Mouse (Mus musculus): ENCODE data around the gene Dlg4. TPM values are rescaled to one million over a fixed set of nuclear protein-coding genes. Genes with fewer than 3 reads are reported as not detected.

The Dlg4 gene
- polyA plus RNA-seq, 1 experiment: 442 TPM

DNA sequence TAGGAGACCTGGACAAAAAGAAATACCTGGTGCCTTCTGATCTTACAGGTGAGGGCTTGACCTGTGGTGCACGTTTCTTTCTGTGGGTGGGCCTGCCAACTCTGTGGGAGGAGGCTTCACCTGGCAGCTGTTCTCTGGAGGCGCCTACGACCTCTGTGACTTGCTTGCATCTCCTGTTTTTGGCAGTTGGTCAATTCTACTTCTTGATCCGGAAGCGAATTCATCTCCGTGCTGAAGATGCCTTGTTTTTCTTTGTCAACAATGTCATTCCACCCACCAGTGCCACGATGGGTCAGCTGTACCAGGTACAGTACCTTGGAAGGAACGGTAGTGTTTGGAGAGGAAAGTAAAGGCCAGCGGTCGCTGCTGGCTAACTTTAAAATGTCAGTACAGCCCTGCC lies 24.3 kb upstream of the Dlg4 start:
- 66% methylated on average over 10 of the region's 10 CpGs for WGBS
- H3K27ac ChIP-seq (ENCODE audit: insufficient read depth, low read depth, low read length): no peak overlapping the region
- peaks cover 4% of the 10 kb centered on the region; the same call in 1 of the 2 replicates for H3K4me1 ChIP-seq (ENCODE audit: control insufficient read depth, insufficient read depth, low read length)
- TF ChIP-seq CTCF (IDR thresholded peaks at IDR 0.05; ENCODE audit: insufficient read depth, low read depth, low read length) (no peak), POLR2A (IDR thresholded peaks at IDR 0.05; ENCODE audit: insufficient read depth, low read depth, low read length) (no peak)
- H3K4me3 ChIP-seq (ENCODE audit: insufficient read depth, low read depth, low read length): peak overlapping the region; percentile 31; the same call in 1 of the 2 replicates

DNA sequence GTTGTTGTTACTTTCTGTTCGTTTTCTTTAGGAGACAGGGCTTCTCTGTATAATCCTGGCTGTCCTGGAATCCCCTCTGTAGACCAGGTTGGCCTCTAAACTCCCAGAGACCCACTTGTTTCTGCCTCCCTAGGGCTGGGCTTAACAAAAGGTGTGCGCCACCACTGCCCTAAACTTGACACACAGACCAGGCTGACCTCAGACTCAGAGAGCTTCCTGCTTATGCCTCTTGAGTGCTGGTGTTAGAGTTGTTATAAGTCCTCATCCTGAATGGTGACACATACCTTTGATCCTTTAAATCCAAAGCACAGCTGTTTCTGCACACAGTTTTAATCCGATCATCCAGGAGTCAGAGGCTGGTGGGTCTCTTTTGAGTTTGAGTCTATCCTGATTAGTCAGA lies 23.8 kb upstream of the Dlg4 start:
- no peak overlapping the region for H3K4me3 ChIP-seq (ENCODE audit: insufficient read depth, low read depth, low read length)
- no peak for TF ChIP-seq CTCF (IDR thresholded peaks at IDR 0.05; ENCODE audit: insufficient read depth, low read depth, low read length)
- no peak for TF ChIP-seq POLR2A (IDR thresholded peaks at IDR 0.05; ENCODE audit: insufficient read depth, low read depth, low read length)
- WGBS: 76% methylated on average over 3 of the region's 3 CpGs
- H3K4me1 ChIP-seq (ENCODE audit: control insufficient read depth, insufficient read depth, low read length): peaks cover 4% of the 10 kb centered on the region; the same call in 1 of the 2 replicates
- H3K27ac ChIP-seq (ENCODE audit: insufficient read depth, low read depth, low read length): no peak overlapping the region

DNA sequence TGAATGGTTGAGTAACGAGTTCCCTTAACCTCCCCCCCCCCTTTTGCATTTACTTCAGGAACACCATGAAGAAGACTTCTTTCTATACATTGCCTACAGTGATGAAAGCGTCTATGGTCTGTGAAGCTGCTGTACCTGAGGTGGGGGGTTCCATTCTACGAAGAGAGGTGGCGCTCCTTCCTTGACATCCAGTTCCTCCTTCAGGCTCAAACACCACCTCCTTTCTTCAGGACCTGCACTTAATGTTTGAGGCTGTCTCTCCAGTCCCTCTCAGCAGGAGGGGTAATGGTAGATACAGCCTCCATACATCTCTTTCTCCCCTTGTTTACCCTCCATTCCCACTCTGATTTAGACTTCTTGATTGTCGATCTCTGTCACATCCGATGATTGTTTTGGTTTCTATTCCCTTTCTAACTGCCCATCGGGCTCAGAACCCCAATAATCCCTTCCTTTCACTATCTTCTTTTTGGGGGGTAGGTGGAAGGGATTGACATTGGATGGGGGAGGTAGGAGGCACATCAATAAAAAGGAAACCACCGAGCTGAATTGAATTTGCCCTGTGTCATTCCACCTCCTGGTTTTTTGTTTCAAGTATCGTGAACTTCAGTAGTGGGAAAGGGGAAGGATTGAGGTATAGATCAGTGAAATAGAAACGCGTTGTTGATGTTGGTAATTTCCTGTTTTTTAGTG lies 22.2 kb upstream of the Dlg4 start:
- Histone ChIP-seq H3K27ac (ENCODE audit: insufficient read depth, low read depth, low read length) (no peak overlapping the region), H3K4me3 (ENCODE audit: insufficient read depth, low read depth, low read length) (no peak overlapping the region), H3K4me1 (ENCODE audit: control insufficient read depth, insufficient read depth, low read length) (peaks cover 6% of the 10 kb centered on the region; the same call in 1 of the 2 replicates)
- WGBS: 86% methylated on average over 11 of the region's 11 CpGs
- TF ChIP-seq CTCF (IDR thresholded peaks at IDR 0.05; ENCODE audit: insufficient read depth, low read depth, low read length) (no peak), POLR2A (IDR thresholded peaks at IDR 0.05; ENCODE audit: insufficient read depth, low read depth, low read length) (no peak)

DNA sequence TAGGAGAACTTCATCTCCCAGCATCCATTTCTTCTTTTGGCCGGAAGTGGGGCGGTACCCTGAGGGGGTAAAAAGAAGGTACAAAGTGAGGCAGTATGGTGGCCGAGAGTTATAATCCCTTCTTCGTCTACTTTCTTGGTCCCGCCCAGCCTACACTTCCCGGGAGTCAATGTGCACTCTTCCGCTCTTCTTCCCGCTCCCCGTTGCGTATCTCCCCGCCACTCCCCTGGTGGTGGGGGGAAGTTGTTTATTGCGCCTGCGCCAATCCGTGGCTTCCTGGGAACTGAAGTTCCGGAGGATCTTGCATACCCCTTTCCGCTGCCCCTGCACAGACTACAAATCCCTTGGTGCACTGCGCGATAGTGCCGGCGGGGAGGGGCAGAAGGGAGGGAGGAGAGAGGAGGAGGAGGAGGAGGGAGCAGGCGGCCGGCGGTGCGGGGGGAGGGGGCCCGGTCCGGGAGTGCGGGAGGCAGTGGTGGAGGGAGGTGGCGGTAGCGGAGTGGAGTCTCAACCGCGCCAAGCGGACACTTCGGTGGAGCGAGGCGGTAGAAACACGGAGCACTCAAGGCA lies 21.3 kb upstream of the Dlg4 start, which contains the start of gene Phf23:
Gene Phf23 (plus strand): TSS at position 387 of the 570 bp plus-strand sequence.
- under 1% methylated on average over 36 of the region's 36 CpGs for WGBS
- peaks cover 6% of the 10 kb centered on the region; the same call in 1 of the 2 replicates for H3K4me1 ChIP-seq (ENCODE audit: control insufficient read depth, insufficient read depth, low read length)
- peak within 1 kb of the TSS; percentile 95 for H3K4me3 ChIP-seq (ENCODE audit: insufficient read depth, low read depth, low read length)
- peak; percentile 22; the same call in 1 of the 2 replicates for TF ChIP-seq POLR2A (IDR thresholded peaks at IDR 0.05; ENCODE audit: insufficient read depth, low read depth, low read length)
- no peak for TF ChIP-seq CTCF (IDR thresholded peaks at IDR 0.05; ENCODE audit: insufficient read depth, low read depth, low read length)
- peak within 1 kb of the TSS; percentile 79 for H3K27ac ChIP-seq (ENCODE audit: insufficient read depth, low read depth, low read length)

DNA sequence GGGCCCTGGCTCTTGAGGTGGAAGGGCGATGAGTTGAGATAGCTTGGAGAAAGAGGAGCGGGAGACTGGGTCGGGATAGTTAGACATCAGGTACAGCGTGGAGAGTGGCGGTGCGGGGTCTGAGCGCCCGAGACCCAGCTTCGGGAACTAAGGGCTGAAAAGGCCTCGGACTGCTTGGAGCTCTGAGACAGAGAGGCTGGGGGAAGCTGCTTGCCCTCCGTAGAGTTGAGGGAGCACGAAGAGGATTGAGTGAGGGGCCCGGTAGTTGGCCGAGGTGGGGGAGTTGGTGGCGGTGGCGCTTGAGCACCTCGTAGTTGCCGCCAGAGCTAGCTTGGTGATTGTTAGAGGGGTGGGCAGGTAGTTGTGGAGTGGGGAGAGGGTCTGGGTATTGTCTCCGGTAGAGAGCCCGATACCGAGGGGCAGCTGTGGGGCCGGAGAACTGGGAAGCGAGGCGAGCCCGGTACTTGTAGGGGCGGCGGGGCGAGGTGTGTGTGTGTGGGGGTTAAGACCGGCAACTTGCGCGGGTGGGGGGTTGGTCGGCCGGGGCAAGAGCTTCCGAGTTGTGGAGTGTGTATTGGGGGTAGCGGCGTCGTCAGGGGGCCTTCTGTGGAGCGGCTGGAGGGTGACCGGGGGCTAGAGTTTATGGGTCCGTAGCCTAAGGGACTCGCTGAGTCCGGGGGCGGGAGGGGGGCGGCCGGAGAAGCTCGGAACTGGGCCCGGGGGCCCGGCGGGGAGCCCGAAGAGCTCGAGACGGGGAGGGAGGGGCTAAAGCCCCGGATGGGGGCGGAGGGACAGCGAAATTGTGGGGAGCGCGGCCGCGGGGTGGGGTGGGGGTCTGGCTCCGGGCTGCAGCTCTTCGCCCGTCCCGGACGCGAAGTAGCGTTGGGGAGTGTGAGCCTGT lies 20.3 kb upstream of the Dlg4 start:
- H3K4me3 ChIP-seq (ENCODE audit: insufficient read depth, low read depth, low read length): peak overlapping the region; percentile 95
- peaks cover 6% of the 10 kb centered on the region; the same call in 1 of the 2 replicates for H3K4me1 ChIP-seq (ENCODE audit: control insufficient read depth, insufficient read depth, low read length)
- no peak for TF ChIP-seq POLR2A (IDR thresholded peaks at IDR 0.05; ENCODE audit: insufficient read depth, low read depth, low read length)
- peak overlapping the region; percentile 79 for H3K27ac ChIP-seq (ENCODE audit: insufficient read depth, low read depth, low read length)
- WGBS: under 1% methylated on average over 60 of the region's 66 CpGs

DNA sequence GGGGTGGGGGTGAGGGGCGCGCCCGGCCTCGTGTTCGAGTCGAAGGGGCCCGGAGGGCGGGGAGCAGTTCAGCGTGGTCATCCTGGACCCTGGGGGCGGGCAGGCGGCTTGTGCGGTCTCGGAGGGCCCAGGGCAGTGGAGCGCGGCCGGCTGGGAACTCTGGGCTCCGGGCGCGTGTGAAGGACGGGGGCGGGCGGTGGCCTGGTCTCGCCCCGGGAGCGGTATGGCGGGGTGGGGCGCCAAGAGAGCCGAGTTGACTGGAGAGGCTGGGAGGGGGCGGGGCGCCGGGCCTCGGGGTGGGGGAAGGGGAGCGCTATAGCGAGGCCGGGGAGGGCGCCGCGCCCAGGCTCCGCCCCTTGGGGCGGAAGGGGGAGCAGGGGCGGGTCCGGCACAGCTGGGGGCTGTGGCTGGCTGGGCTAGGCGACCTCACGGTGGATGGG lies 19.7 kb upstream of the Dlg4 start:
- peak overlapping the region; percentile 95 for H3K4me3 ChIP-seq (ENCODE audit: insufficient read depth, low read depth, low read length)
- WGBS: 3% methylated on average over 43 of the region's 44 CpGs
- H3K4me1 ChIP-seq (ENCODE audit: control insufficient read depth, insufficient read depth, low read length): peaks cover 6% of the 10 kb centered on the region; the same call in 1 of the 2 replicates
- H3K27ac ChIP-seq (ENCODE audit: insufficient read depth, low read depth, low read length): peak overlapping the region; percentile 60
- TF ChIP-seq CTCF (IDR thresholded peaks at IDR 0.05; ENCODE audit: insufficient read depth, low read depth, low read length) (no peak), POLR2A (IDR thresholded peaks at IDR 0.05; ENCODE audit: insufficient read depth, low read depth, low read length) (no peak)

DNA sequence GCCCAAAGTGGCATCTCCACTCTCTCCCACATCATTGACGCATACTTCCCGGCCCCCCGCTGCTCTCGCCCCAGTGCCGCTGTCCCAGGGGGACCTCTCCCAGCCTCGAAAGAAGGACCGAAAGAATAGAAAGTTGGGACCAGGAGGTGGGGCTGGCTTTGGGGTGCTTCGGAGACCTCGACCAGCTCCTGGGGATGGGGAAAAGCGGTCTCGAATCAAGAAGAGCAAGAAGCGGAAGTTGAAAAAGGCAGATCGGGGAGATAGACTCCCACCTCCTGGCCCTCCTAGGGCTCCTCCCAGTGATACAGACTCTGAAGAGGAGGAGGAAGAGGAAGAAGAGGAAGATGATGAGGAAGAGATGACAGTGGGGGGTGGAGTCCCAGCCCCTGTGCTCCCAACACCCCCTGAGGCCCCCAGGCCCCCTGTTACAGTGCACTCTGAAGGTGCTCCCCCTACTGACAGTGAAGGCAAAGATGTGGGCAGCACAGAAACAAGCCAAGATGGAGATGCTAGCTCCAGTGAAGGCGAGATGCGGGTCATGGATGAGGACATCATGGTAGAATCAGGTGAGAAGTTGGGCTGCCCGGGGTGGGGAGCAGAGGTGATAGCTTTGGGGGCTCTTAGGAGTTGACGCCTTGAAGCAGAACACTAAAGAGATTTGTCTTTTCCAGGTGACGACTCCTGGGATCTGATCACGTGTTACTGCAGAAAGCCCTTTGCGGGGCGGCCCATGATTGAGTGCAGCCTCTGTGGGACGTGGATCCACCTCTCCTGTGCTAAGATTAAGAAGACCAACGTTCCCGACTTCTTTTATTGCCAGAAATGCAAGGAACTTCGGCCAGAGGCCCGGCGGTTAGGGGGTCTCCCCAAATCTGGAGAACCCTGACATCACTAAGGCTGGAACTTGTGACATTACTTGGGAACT lies 17.9 kb upstream of the Dlg4 start:
- Histone ChIP-seq H3K27ac (ENCODE audit: insufficient read depth, low read depth, low read length) (no peak overlapping the region), H3K4me3 (ENCODE audit: insufficient read depth, low read depth, low read length) (no peak overlapping the region), H3K4me1 (ENCODE audit: control insufficient read depth, insufficient read depth, low read length) (peaks cover 13% of the 10 kb centered on the region)
- 91% methylated on average over 27 of the region's 27 CpGs for WGBS
- TF ChIP-seq CTCF (IDR thresholded peaks at IDR 0.05; ENCODE audit: insufficient read depth, low read depth, low read length) (no peak), POLR2A (IDR thresholded peaks at IDR 0.05; ENCODE audit: insufficient read depth, low read depth, low read length) (no peak)

DNA sequence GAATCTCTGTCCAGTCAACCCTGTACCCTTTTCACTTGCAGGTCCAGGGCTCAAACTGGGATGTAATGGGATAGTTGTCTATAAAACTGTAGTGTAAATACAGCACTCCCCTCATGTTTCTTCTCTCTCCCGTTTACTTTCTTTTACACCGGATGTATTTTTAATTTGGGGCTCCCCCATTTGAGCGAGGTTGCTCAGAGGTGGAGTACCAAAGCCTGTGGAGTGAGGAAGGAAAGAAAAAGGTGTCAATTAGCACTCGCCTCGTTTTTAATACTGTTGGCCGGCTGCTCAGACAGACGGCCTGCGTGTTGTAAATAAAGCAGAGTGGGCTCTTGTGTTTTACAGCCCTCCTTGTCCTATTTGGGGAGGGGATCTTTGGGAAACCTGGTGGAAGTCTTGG lies 17.1 kb upstream of the Dlg4 start:
- Histone ChIP-seq H3K4me1 (ENCODE audit: control insufficient read depth, insufficient read depth, low read length) (peaks cover 16% of the 10 kb centered on the region), H3K27ac (ENCODE audit: insufficient read depth, low read depth, low read length) (0 out of 2 replicates have a peak overlapping the region, but pooled peaks have one; percentile 29), H3K4me3 (ENCODE audit: insufficient read depth, low read depth, low read length) (no peak overlapping the region)
- 72% methylated on average over 8 of the region's 8 CpGs for whole genome bisulfite sequencing
- TF ChIP-seq POLR2A (IDR thresholded peaks at IDR 0.05; ENCODE audit: insufficient read depth, low read depth, low read length) (no peak), CTCF (IDR thresholded peaks at IDR 0.05; ENCODE audit: insufficient read depth, low read depth, low read length) (no peak)
